Mouse (Mus musculus): Measurements from ENCODE around the gene Adora1. TPM values are rescaled to one million over a fixed set of nuclear protein-coding genes. Genes with fewer than 3 reads are reported as not detected.

Gene Adora1
- 0.07 and 0.08 TPM in 2 replicates for polyA plus RNA-seq (2014; fragmentation: Nextera tagmentation; extraction: Ambion mirVana)

DNA sequence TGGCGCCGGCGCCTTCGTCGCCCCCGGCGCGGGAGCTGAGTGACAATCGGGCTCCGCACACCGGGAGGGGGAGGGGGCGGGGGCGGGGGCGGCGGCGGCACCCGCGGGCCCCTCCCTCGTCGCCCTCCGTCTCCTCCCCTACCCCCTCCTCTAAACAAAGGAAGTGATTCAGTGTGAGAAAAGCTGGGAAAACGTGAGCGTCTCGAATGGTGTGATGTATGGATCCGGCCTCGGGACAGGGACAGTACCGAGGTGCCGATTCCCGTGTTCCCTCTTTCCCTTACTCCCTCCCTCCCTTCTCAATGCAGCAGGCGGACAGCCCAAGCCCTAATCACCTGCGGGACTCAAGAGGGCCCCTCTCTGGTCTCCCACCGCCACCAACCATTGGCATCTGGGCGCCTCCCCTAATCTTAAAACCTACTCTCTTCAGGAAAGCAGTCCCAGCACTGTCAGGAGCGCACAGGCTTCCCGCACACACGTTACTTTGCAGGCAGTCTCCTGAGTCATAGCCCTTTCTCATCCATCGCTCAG lies at the start of gene Adora1:
Gene Adora1 (minus strand): TSS at position 41 of the 531 bp plus-strand sequence.
- ATAC-seq (ENCODE audit: low FRiP score), result no peak
- peaks cover 34% of the 10 kb centered on the region for H3K27me3 ChIP-seq (ENCODE audit: control insufficient read depth, insufficient read depth, low read length)
- H3K4me3 ChIP-seq (ENCODE audit: low read depth, low read length), result peak within 1 kb of the TSS; percentile 32
- 1% methylated on average over 27 of the region's 37 CpGs for WGBS
- no peaks in the 10 kb centered on the region for H3K9me3 ChIP-seq (ENCODE audit: control insufficient read depth, low read length)
- peaks cover 8% of the 10 kb centered on the region; the same call in 1 of the 2 replicates for H3K4me1 ChIP-seq (ENCODE audit: control insufficient read depth, insufficient read depth, low read length)
- no peaks in the 10 kb centered on the region for H3K36me3 ChIP-seq (ENCODE audit: control insufficient read depth, insufficient read depth, low read length)
- peak within 1 kb of the TSS; percentile 66 for H3K4me2 ChIP-seq
- H3K9ac ChIP-seq (ENCODE audit: low read length), result peak within 1 kb of the TSS; percentile 33
- peak; percentile 88 for DNase-seq (ENCODE audit: low spot score, missing footprints)
- H3K27ac ChIP-seq (ENCODE audit: low read depth, low read length), result no peak within 1 kb of the TSS

- 58% methylated on average over 1 of the region's 1 CpGs for whole genome bisulfite sequencing
- Histone ChIP-seq H3K9me3 (ENCODE audit: control insufficient read depth, low read length) (no peaks in the 10 kb centered on the region), H3K36me3 (ENCODE audit: control insufficient read depth, insufficient read depth, low read length) (no peaks in the 10 kb centered on the region)
Measured at GRCm38 (mm10) chr1:134283108-134283507, 47.9 kb upstream of the Adora1 start.

GRCm38 (mm10) chr1:134282342-134282741 lies 47.1 kb upstream of the Adora1 start:
- H3K36me3 ChIP-seq (ENCODE audit: control insufficient read depth, insufficient read depth, low read length), result no peaks in the 10 kb centered on the region

More at GRCm38 (mm10) chr1:134283108-134283507, 47.9 kb upstream of the Adora1 start:
- Histone ChIP-seq H3K27ac (ENCODE audit: low read depth, low read length) (no peak overlapping the region), H3K9ac (ENCODE audit: low read length) (no peak overlapping the region), H3K4me3 (ENCODE audit: low read depth, low read length) (no peak overlapping the region), H3K4me1 (ENCODE audit: control insufficient read depth, insufficient read depth, low read length) (no peaks in the 10 kb centered on the region), H3K27me3 (ENCODE audit: control insufficient read depth, insufficient read depth, low read length) (no peaks in the 10 kb centered on the region), H3K4me2 (no peak overlapping the region)
- ATAC-seq (ENCODE audit: low FRiP score) (no peak), DNase-seq (ENCODE audit: low spot score, missing footprints) (no peak)

GRCm38 (mm10) chr1:134281563-134281962 lies 46.3 kb upstream of the Adora1 start:
- no peaks in the 10 kb centered on the region for H3K9me3 ChIP-seq (ENCODE audit: control insufficient read depth, low read length)
- H3K27ac ChIP-seq (ENCODE audit: low read depth, low read length), result no peak overlapping the region
- H3K4me1 ChIP-seq (ENCODE audit: control insufficient read depth, insufficient read depth, low read length), result no peaks in the 10 kb centered on the region
- ATAC-seq (ENCODE audit: low FRiP score) (no peak), DNase-seq (ENCODE audit: low spot score, missing footprints) (no peak)
- no peak overlapping the region for H3K9ac ChIP-seq (ENCODE audit: low read length)
- WGBS, result 71% methylated on average over 4 of the region's 4 CpGs
- H3K27me3 ChIP-seq (ENCODE audit: control insufficient read depth, insufficient read depth, low read length), result no peaks in the 10 kb centered on the region
- H3K4me3 ChIP-seq (ENCODE audit: low read depth, low read length), result no peak overlapping the region
- no peaks in the 10 kb centered on the region for H3K36me3 ChIP-seq (ENCODE audit: control insufficient read depth, insufficient read depth, low read length)
- no peak overlapping the region for H3K4me2 ChIP-seq

More at GRCm38 (mm10) chr1:134282342-134282741, 47.1 kb upstream of the Adora1 start:
- DNase-seq (ENCODE audit: low spot score, missing footprints) (no peak), ATAC-seq (ENCODE audit: low FRiP score) (no peak)
- no peak overlapping the region for H3K9ac ChIP-seq (ENCODE audit: low read length)
- no peaks in the 10 kb centered on the region for H3K27me3 ChIP-seq (ENCODE audit: control insufficient read depth, insufficient read depth, low read length)
- no peaks in the 10 kb centered on the region for H3K4me1 ChIP-seq (ENCODE audit: control insufficient read depth, insufficient read depth, low read length)
- H3K4me3 ChIP-seq (ENCODE audit: low read depth, low read length), result no peak overlapping the region
- no peak overlapping the region for H3K4me2 ChIP-seq
- H3K9me3 ChIP-seq (ENCODE audit: control insufficient read depth, low read length), result no peaks in the 10 kb centered on the region
- no peak overlapping the region for H3K27ac ChIP-seq (ENCODE audit: low read depth, low read length)
- 85% methylated on average over 3 of the region's 3 CpGs for WGBS

DNA sequence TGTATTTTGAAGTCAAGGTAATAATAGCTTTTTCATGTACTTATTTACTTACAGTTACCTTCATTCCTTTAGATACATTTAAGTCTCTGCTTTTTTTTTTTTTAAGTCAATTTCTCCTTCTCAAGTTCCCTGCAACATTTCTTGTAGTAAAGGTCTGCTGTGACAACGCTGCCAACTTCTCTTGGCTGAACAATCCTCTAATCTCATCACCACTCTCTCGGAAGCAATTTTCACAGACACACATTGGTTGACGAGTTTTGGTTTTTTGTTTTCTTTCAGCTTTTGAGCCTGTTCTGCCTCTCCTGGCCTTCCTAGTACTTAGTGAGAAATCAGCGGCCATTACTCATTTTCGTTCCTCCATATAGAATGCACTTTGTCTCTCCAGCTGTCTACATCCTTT lies 44.9 kb upstream of the Adora1 start:
- Histone ChIP-seq H3K4me3 (ENCODE audit: low read depth, low read length) (no peak overlapping the region), H3K4me1 (ENCODE audit: control insufficient read depth, insufficient read depth, low read length) (no peaks in the 10 kb centered on the region), H3K27me3 (ENCODE audit: control insufficient read depth, insufficient read depth, low read length) (no peaks in the 10 kb centered on the region), H3K9ac (ENCODE audit: low read length) (no peak overlapping the region), H3K9me3 (ENCODE audit: control insufficient read depth, low read length) (no peaks in the 10 kb centered on the region), H3K36me3 (ENCODE audit: control insufficient read depth, insufficient read depth, low read length) (no peaks in the 10 kb centered on the region), H3K4me2 (no peak overlapping the region), H3K27ac (ENCODE audit: low read depth, low read length) (no peak overlapping the region)
- 70% methylated on average over 5 of the region's 5 CpGs for WGBS
- no peak for ATAC-seq (ENCODE audit: low FRiP score)
- DNase-seq (ENCODE audit: low spot score, missing footprints), result no peak

DNA sequence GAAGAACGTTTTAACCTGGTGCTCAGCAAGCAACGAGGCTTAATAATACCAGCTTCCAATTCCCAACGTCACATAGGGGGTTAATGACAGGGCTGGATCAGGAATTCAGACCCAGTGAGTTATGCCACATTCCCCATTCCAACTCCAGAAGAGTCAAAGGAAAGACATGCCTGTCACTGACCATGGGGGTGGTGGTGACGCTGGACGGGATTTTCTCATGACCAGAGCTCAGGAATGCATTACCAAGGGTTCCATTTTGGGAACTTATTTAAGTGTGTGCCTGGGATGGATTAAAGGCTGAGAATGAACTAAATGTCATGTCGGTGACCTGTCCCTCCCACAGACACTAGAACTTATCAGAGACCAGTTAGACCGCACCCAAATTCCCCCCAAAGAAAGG lies 41.6 kb upstream of the Adora1 start:
- ATAC-seq (ENCODE audit: low FRiP score), result no peak

DNA sequence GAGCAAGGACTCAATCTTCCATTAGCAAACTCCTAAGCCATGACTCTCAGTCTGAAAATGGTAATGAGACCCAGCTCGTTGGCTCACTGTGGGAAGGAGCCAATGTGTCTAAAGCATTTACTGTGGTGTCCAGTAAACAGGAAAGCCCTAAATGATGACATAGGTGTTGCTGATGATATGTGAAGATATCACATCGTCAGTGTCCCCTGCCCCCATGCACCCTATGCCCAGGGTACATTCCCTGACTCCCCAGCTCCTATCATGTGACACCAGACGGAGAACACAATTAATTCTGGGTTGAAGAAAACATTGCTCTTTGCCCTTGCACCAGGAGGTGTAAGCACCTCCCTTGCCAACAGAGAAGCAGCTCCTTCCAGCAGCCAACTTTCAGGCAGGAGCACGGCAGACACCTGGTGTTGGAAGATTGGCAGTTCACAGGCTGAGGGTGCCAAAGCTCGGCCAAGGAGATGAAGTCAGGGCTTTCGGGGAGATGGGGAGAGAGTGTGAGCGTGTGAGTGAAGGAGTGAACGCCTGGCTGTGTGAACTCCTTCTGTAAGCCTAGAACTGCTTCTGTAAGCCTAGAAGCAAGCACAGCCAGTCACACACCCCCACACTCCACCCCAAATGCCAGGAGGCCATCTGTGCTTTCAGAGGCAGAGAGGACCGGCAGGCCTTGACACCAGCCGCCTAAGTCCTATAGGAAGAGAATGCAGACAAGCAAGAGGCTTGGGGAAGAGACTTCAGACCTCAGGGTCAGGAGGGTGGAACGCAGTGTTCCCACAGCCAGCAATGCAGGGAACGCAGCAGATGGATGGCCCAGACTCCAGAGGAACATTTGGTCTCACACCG lies 40.6 kb upstream of the Adora1 start:
- Histone ChIP-seq H3K9me3 (ENCODE audit: control insufficient read depth, low read length) (no peaks in the 10 kb centered on the region), H3K27me3 (ENCODE audit: control insufficient read depth, insufficient read depth, low read length) (no peaks in the 10 kb centered on the region), H3K4me2 (no peak overlapping the region), H3K4me3 (ENCODE audit: low read depth, low read length) (no peak overlapping the region), H3K27ac (ENCODE audit: low read depth, low read length) (no peak overlapping the region), H3K9ac (ENCODE audit: low read length) (no peak overlapping the region), H3K4me1 (ENCODE audit: control insufficient read depth, insufficient read depth, low read length) (no peaks in the 10 kb centered on the region), H3K36me3 (ENCODE audit: control insufficient read depth, insufficient read depth, low read length) (no peaks in the 10 kb centered on the region)
- ATAC-seq (ENCODE audit: low FRiP score) (no peak), DNase-seq (ENCODE audit: low spot score, missing footprints) (no peak)
- 82% methylated on average over 13 of the region's 13 CpGs for WGBS

More for the DNA sequence above, 41.6 kb upstream of the Adora1 start:
- H3K4me2 ChIP-seq, result no peak overlapping the region
- H3K4me1 ChIP-seq (ENCODE audit: control insufficient read depth, insufficient read depth, low read length), result no peaks in the 10 kb centered on the region
- no peak overlapping the region for H3K9ac ChIP-seq (ENCODE audit: low read length)
- no peaks in the 10 kb centered on the region for H3K36me3 ChIP-seq (ENCODE audit: control insufficient read depth, insufficient read depth, low read length)
- no peak overlapping the region for H3K27ac ChIP-seq (ENCODE audit: low read depth, low read length)
- no peak for DNase-seq (ENCODE audit: low spot score, missing footprints)
- H3K4me3 ChIP-seq (ENCODE audit: low read depth, low read length), result no peak overlapping the region
- 82% methylated on average over 7 of the region's 7 CpGs for WGBS
- H3K9me3 ChIP-seq (ENCODE audit: control insufficient read depth, low read length), result no peaks in the 10 kb centered on the region
- no peaks in the 10 kb centered on the region for H3K27me3 ChIP-seq (ENCODE audit: control insufficient read depth, insufficient read depth, low read length)

GRCm38 (mm10) chr1:134274483-134274920 lies 39.3 kb upstream of the Adora1 start:
- no peaks in the 10 kb centered on the region for H3K36me3 ChIP-seq (ENCODE audit: control insufficient read depth, insufficient read depth, low read length)
- H3K9me3 ChIP-seq (ENCODE audit: control insufficient read depth, low read length), result no peaks in the 10 kb centered on the region
- WGBS, result 87% methylated on average over 7 of the region's 7 CpGs
- DNase-seq (ENCODE audit: low spot score, missing footprints) (no peak), ATAC-seq (ENCODE audit: low FRiP score) (no peak)
- no peak overlapping the region for H3K4me2 ChIP-seq
- H3K27me3 ChIP-seq (ENCODE audit: control insufficient read depth, insufficient read depth, low read length), result no peaks in the 10 kb centered on the region
- no peak overlapping the region for H3K9ac ChIP-seq (ENCODE audit: low read length)
- no peak overlapping the region for H3K4me3 ChIP-seq (ENCODE audit: low read depth, low read length)
- no peak overlapping the region for H3K27ac ChIP-seq (ENCODE audit: low read depth, low read length)
- H3K4me1 ChIP-seq (ENCODE audit: control insufficient read depth, insufficient read depth, low read length), result no peaks in the 10 kb centered on the region
